Mouse (Mus musculus): Measurements from ENCODE around the gene Wdr41.

The Wdr41 gene

GRCm38 (mm10) chr13:95038200-95038599 is 62.1 kb downstream of the Wdr41 start:
- no peak for DNase-seq

GRCm38 (mm10) chr13:95040140-95040738 is 64.1 kb downstream of the Wdr41 start:
- DNase-seq, result no peak

- DNase-seq, result no peak
Observed at GRCm38 (mm10) chr13:95044108-95044507, 68.0 kb downstream of the Wdr41 start.

- no peak for DNase-seq
Observed at GRCm38 (mm10) chr13:95050398-95050797, 74.3 kb downstream of the Wdr41 start.

- no peak for DNase-seq
Observed at GRCm38 (mm10) chr13:95052421-95052820, 76.3 kb downstream of the Wdr41 start.

GRCm38 (mm10) chr13:95055742-95056388 is 79.7 kb downstream of the Wdr41 start:
- no peak for DNase-seq

- no peak for DNase-seq
Observed at GRCm38 (mm10) chr13:95056501-95057280, 80.5 kb downstream of the Wdr41 start.

- no peak for DNase-seq
Observed at GRCm38 (mm10) chr13:95058885-95059284, 82.7 kb downstream of the Wdr41 start.

GRCm38 (mm10) chr13:95063390-95064017 is 87.4 kb downstream of the Wdr41 start:
- DNase-seq, result no peak

- no peak for DNase-seq
Observed at GRCm38 (mm10) chr13:95067854-95068253, 91.7 kb downstream of the Wdr41 start.

- no peak for DNase-seq
Observed at GRCm38 (mm10) chr13:95070268-95070667, 94.1 kb downstream of the Wdr41 start.
